Mouse (Mus musculus) embryonic facial prominence, embryonic 15.5 days (tissue): ENCODE data around the gene Fxr2. TPM values are rescaled to one million over a fixed set of nuclear protein-coding genes. Genes with fewer than 3 reads are reported as not detected.
A peak's percentile ranks its signal among the peaks of the same experiment; 100 is the strongest.
"Not testable (repeated sequence)": the region's sequence is repeated elsewhere in the genome, so short reads cannot be mapped to it uniquely, and the experiment has no call there.

Experiments
- ATAC-seq: fragments of 200-750 bp; cut with Nextera tagmentation; 2 replicates; pipeline ENCODE4 v1.8.0; 2017; ENCODE audit warnings: low read depth, moderate TSS enrichment; ENCODE audit not compliant: insufficient number of reproducible peaks, low FRiP score, low TSS enrichment
- H3K27ac ChIP-seq: fragments of 300-500 bp; sonication (generic); replicated peaks from 2 replicates; pipeline ENCODE4 v1.5.1; 2015; ENCODE audit warnings: mild to moderate bottlenecking, inconsistent platforms
- H3K27me3 ChIP-seq: fragments of 300-500 bp; sonication (generic); 2 replicates; pipeline ENCODE4 v1.6.1; 2015; ENCODE audit warnings: inconsistent platforms
- H3K36me3 ChIP-seq: fragments of 300-500 bp; sonication (generic); 2 replicates; pipeline ENCODE4 v1.6.1; 2015; ENCODE audit warnings: mild to moderate bottlenecking, inconsistent platforms
- H3K4me1 ChIP-seq: fragments of 300-500 bp; sonication (generic); 2 replicates; pipeline ENCODE4 v1.6.1; 2015; ENCODE audit warnings: inconsistent platforms
- H3K4me2 ChIP-seq: fragments of 300-500 bp; sonication (generic); replicated peaks from 2 replicates; pipeline ENCODE4 v1.6.1; 2015; ENCODE audit warnings: mild to moderate bottlenecking, inconsistent platforms
- H3K4me3 ChIP-seq: fragments of 300-500 bp; sonication (generic); replicated peaks from 2 replicates; pipeline ENCODE4 v1.5.1; 2015; ENCODE audit warnings: mild to moderate bottlenecking, inconsistent platforms
- H3K9ac ChIP-seq: fragments of 300-500 bp; sonication (generic); 2 replicates; pipeline ENCODE4 v1.6.1; 2015; ENCODE audit warnings: inconsistent platforms
- H3K9me3 ChIP-seq: fragments of 300-500 bp; sonication (generic); replicated peaks from 2 replicates; pipeline ENCODE4 v1.6.1; 2016; ENCODE audit warnings: inconsistent platforms
- WGBS: fragments of 180-500 bp; shearing (Covaris S2); methylation state at CpG from one replicate; pipeline ENCODE4 v1.1.7; 2015; 5-methylcytosine and 5-hydroxymethylcytosine counted together
- polyA plus RNA-seq: library from polyadenylated mRNA; unstranded; fragments of >200 nt; fragmentation: Nextera tagmentation; extraction: Ambion mirVana; gene quantifications from 2 replicates; pipeline ENCODE4 v1.2.1, GENCODE M21; 2015

Fxr2 gene
- polyA plus RNA-seq, 1 experiment from 2014 or later, result 33.4 TPM

GRCm38 (mm10) chr11:69687061-69687460, 54.3 kb downstream of the Fxr2 start:
- no peak overlapping the region for H3K9ac ChIP-seq
- H3K27ac ChIP-seq, result peak overlapping the region; percentile 51; the same call in 1 of the 2 replicates
- ATAC-seq, result no peak
- H3K27me3 ChIP-seq, result no peaks in the 10 kb centered on the region
- no peaks in the 10 kb centered on the region for H3K9me3 ChIP-seq
- H3K4me2 ChIP-seq, result no peak overlapping the region
- 49% methylated on average over 5 of the region's 5 CpGs for WGBS
- H3K36me3 ChIP-seq, result no peaks in the 10 kb centered on the region
- peaks cover 47% of the 10 kb centered on the region for H3K4me1 ChIP-seq
- H3K4me3 ChIP-seq, result no peak overlapping the region

GRCm38 (mm10) chr11:69689891-69690290, 57.1 kb downstream of the Fxr2 start:
- Histone ChIP-seq H3K9ac (no peak overlapping the region), H3K36me3 (no peaks in the 10 kb centered on the region), H3K27me3 (no peaks in the 10 kb centered on the region), H3K4me2 (no peak overlapping the region), H3K9me3 (no peaks in the 10 kb centered on the region), H3K4me1 (peaks cover 29% of the 10 kb centered on the region), H3K4me3 (no peak overlapping the region), H3K27ac (no peak overlapping the region)
- ATAC-seq, result no peak
- 84% methylated on average over 1 of the region's 1 CpGs for WGBS

DNA sequence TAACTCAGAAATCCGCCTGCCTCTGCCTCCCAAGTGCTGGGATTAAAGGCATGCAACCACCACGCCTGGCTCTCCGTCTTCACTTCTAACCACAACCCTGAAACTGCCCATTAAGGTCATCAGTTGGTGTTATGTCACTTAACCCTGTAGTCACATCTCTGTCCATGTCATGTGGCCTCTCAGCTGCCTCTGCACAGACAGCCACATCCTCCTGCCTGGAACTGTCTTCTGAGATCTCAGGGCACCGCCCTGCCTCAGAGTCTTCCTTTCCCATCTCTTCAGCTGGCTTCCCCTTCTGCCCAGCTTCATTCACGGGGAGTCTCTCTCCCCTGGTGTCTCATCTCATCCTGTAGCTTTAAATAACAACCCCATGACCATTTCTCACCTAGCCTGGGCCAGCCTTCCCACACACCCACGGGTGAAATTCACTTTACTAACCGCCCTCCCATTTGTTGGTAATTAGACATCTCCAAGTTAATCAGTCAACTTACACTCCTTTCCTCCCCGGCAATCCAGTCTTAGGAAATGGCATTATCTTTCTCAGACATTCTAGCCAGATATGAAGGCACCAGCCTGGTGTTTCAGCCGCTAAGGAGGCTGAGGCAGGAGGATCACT, 59.5 kb downstream of the Fxr2 start:
- Histone ChIP-seq H3K4me2 (no peak overlapping the region), H3K9me3 (no peaks in the 10 kb centered on the region), H3K36me3 (no peaks in the 10 kb centered on the region), H3K27me3 (no peaks in the 10 kb centered on the region), H3K4me1 (peaks cover 17% of the 10 kb centered on the region), H3K9ac (no peak overlapping the region), H3K4me3 (no peak overlapping the region), H3K27ac (no peak overlapping the region)
- WGBS, result 76% methylated on average over 9 of the region's 9 CpGs
- ATAC-seq, result no peak

GRCm38 (mm10) chr11:69692863-69693262, 60.1 kb downstream of the Fxr2 start:
- H3K9me3 ChIP-seq, result no peaks in the 10 kb centered on the region
- H3K9ac ChIP-seq, result no peak overlapping the region
- 82% methylated on average over 6 of the region's 6 CpGs for WGBS
- peaks cover 17% of the 10 kb centered on the region for H3K4me1 ChIP-seq
- H3K4me3 ChIP-seq, result no peak overlapping the region
- no peak overlapping the region for H3K27ac ChIP-seq
- H3K4me2 ChIP-seq, result no peak overlapping the region
- H3K36me3 ChIP-seq, result no peaks in the 10 kb centered on the region
- no peaks in the 10 kb centered on the region for H3K27me3 ChIP-seq
- ATAC-seq, result no peak

GRCm38 (mm10) chr11:69693421-69693965, 60.7 kb downstream of the Fxr2 start:
- no peaks in the 10 kb centered on the region for H3K9me3 ChIP-seq
- no peak overlapping the region for H3K27ac ChIP-seq
- no peak overlapping the region for H3K4me2 ChIP-seq
- no peak for ATAC-seq
- WGBS, result 63% methylated on average over 11 of the region's 11 CpGs
- H3K27me3 ChIP-seq, result no peaks in the 10 kb centered on the region
- peaks cover 17% of the 10 kb centered on the region for H3K4me1 ChIP-seq
- no peak overlapping the region for H3K9ac ChIP-seq
- H3K36me3 ChIP-seq, result no peaks in the 10 kb centered on the region
- no peak overlapping the region for H3K4me3 ChIP-seq

GRCm38 (mm10) chr11:69695046-69695360, 62.2 kb downstream of the Fxr2 start:
- Histone ChIP-seq H3K27ac (peak overlapping the region; percentile 85), H3K4me2 (peak overlapping the region; percentile 86), H3K4me1 (peaks cover 17% of the 10 kb centered on the region), H3K4me3 (peak overlapping the region; percentile 58), H3K27me3 (no peaks in the 10 kb centered on the region), H3K9ac (peak overlapping the region; percentile 57), H3K9me3 (no peaks in the 10 kb centered on the region), H3K36me3 (no peaks in the 10 kb centered on the region)
- peak; percentile 26; the same call in 1 of the 2 replicates for ATAC-seq
- 16% methylated on average over 6 of the region's 6 CpGs for WGBS

DNA sequence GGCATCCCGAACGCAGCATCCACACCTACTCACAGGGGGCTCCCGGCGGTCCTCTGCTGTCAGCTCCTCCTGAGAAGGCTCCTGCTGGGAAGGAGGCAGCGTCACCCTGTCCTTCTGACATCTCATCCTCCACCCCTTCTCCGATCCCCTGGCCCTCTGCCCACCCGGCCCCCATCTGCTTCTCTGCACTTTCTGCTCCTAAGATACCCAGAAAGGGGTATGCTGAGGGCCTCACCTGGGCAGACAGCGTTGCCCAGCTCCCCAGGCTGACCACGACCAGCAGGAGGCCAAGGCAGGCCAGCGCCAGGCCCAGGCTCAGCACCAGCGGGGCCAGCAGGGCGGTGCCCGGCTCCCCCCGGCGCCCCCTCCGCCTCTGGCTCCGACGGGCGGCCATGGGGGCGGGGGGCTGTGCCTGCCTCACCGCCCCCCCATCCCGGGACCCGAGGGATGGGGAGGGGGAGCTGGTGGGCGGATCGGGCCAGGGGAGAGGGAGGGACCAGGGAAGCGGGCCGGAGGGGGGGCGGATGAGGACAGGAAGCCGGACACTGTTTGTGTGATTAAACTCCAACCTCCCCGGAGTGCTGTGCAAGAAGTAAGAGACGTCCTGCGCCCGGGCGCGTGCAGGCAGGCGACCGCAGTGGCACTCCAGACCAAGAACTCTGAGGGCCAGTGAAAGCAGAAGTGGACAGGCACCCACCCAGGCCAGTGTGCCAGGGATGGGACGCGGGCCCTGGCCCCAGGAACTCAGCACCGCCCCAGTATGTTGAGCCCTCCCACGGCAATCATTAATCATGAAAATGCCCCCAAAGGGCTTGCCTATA, 62.8 kb downstream of the Fxr2 start, which contains the start of the genes Tnfsf12 and Tnfsfm13:
Gene Tnfsf12, minus strand, starts transcription at position 489 of the 821 bp plus-strand sequence.
Gene Tnfsfm13, minus strand, starts transcription at position 738 of the 821 bp plus-strand sequence.
- Histone ChIP-seq H3K9ac (peak within 1 kb of the TSS; percentile 57), H3K4me3 (peak within 1 kb of the TSS; percentile 58), H3K4me1 (peaks cover 17% of the 10 kb centered on the region), H3K9me3 (no peaks in the 10 kb centered on the region), H3K27ac (peak within 1 kb of the TSS; percentile 85), H3K4me2 (peak within 1 kb of the TSS; percentile 86), H3K36me3 (no peaks in the 10 kb centered on the region), H3K27me3 (no peaks in the 10 kb centered on the region)
- ATAC-seq, result peak; percentile 85
- WGBS, result 1% methylated on average over 31 of the region's 41 CpGs

- no peak overlapping the region for H3K9ac ChIP-seq
- no peak overlapping the region for H3K4me3 ChIP-seq
- no peak overlapping the region for H3K4me2 ChIP-seq
- ATAC-seq, result no peak
- no peaks in the 10 kb centered on the region for H3K36me3 ChIP-seq
- 87% methylated on average over 3 of the region's 3 CpGs for WGBS
- H3K27ac ChIP-seq, result no peak overlapping the region
- no peaks in the 10 kb centered on the region for H3K9me3 ChIP-seq
- peaks cover 17% of the 10 kb centered on the region for H3K4me1 ChIP-seq
- no peaks in the 10 kb centered on the region for H3K27me3 ChIP-seq
These were observed 64.6 kb downstream of the Fxr2 start for GRCm38 (mm10) chr11:69697396-69697795.

- no peaks in the 10 kb centered on the region for H3K36me3 ChIP-seq
- no peak overlapping the region for H3K4me2 ChIP-seq
- no peaks in the 10 kb centered on the region for H3K9me3 ChIP-seq
- H3K4me1 ChIP-seq, result peaks cover 17% of the 10 kb centered on the region
- H3K27ac ChIP-seq, result no peak overlapping the region
- ATAC-seq, result no peak
- no peak overlapping the region for H3K4me3 ChIP-seq
- H3K27me3 ChIP-seq, result no peaks in the 10 kb centered on the region
- WGBS, result 72% methylated on average over 5 of the region's 5 CpGs
- no peak overlapping the region for H3K9ac ChIP-seq
These were observed 65.8 kb downstream of the Fxr2 start for GRCm38 (mm10) chr11:69698574-69698973.

DNA sequence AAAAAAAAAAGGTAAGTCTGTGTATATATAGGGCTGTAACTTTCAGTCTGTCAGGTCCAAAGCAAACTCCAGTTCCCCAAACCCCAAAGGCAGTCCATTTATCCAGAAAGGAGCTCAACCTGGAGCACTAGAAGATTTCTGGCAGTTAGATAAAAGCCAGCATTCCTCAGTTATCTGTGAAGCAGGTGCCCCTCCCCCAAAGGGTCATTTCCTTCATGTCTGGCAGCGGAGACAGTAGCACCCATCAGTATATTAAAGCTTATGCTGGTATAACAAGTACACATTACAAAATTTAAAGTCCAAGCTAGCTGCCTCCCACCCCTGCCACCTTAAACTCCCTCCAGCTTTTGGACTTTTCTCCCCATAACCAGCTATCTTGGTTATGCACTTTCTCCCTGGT, 66.8 kb downstream of the Fxr2 start:
- Histone ChIP-seq H3K4me3 (no peak overlapping the region), H3K27me3 (no peaks in the 10 kb centered on the region), H3K4me2 (no peak overlapping the region), H3K9ac (no peak overlapping the region), H3K27ac (no peak overlapping the region), H3K9me3 (no peaks in the 10 kb centered on the region), H3K4me1 (peaks cover 14% of the 10 kb centered on the region), H3K36me3 (no peaks in the 10 kb centered on the region)
- 59% methylated on average over 1 of the region's 1 CpGs for WGBS
- no peak for ATAC-seq

DNA sequence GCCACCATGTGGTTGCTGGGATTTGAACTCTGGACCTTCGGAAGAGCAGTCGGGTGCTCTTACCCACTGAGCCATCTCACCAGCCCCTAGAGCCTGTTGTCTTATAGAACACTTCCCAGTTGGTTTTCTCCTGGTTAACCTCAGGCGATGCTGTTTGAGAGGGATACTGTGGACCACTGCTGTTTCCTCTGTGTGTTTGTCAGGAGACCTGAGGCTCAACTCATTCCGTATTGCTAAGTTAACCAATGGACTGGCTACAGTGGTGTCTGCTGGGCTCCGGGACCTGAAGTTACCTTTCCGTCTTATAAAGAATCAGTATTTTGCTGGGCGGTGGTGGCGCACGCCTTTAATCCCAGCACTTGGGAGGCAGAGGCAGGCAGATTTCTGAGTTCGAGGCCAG, 70.1 kb downstream of the Fxr2 start:
- H3K36me3 ChIP-seq, H3K27me3 ChIP-seq, H3K4me3 ChIP-seq, H3K9me3 ChIP-seq, H3K9ac ChIP-seq, H3K4me2 ChIP-seq, H3K27ac ChIP-seq, ATAC-seq, H3K4me1 ChIP-seq: not testable (repeated sequence)
- WGBS, result 93% methylated on average over 10 of the region's 10 CpGs
